Mouse (Mus musculus) lung, embryonic 15.5 days (tissue): Measurements from ENCODE around the gene Smn1. TPM values are rescaled to one million over a fixed set of nuclear protein-coding genes. Genes with fewer than 3 reads are reported as not detected.
"Not testable (repeated sequence)": the region's sequence is repeated elsewhere in the genome, so short reads cannot be mapped to it uniquely, and the experiment has no call there.

Experiments
- ATAC-seq: fragments of 200-750 bp; cut with Nextera tagmentation; 2 replicates; pipeline ENCODE4 v1.8.0; 2017; ENCODE audit warnings: moderate number of reproducible peaks, borderline replicate concordance; ENCODE audit not compliant: low FRiP score, low TSS enrichment; ENCODE audit errors: extremely low read depth
- H3K27ac ChIP-seq: fragments of 300-500 bp; sonication (generic); 2 replicates; pipeline ENCODE4 v1.5.1; 2015; ENCODE audit warnings: moderate library complexity, mild to moderate bottlenecking, inconsistent platforms
- H3K27me3 ChIP-seq: fragments of 300-500 bp; sonication (generic); 2 replicates; pipeline ENCODE4 v1.6.1; 2015; ENCODE audit warnings: inconsistent platforms
- H3K36me3 ChIP-seq: fragments of 300-500 bp; sonication (generic); 2 replicates; pipeline ENCODE4 v1.6.1; 2015; ENCODE audit warnings: inconsistent platforms
- H3K4me1 ChIP-seq: fragments of 300-500 bp; sonication (generic); 2 replicates; pipeline ENCODE4 v1.6.1; 2015; ENCODE audit warnings: inconsistent platforms
- H3K4me2 ChIP-seq: fragments of 300-500 bp; sonication (generic); 2 replicates; pipeline ENCODE4 v1.6.1; 2015; ENCODE audit warnings: inconsistent platforms, mild to moderate bottlenecking, moderate library complexity
- H3K4me3 ChIP-seq: fragments of 300-500 bp; sonication (generic); 2 replicates; pipeline ENCODE4 v1.5.1; 2015; ENCODE audit warnings: mild to moderate bottlenecking, inconsistent platforms
- H3K9ac ChIP-seq: fragments of 300-500 bp; sonication (generic); 2 replicates; pipeline ENCODE4 v1.6.1; 2015; ENCODE audit warnings: inconsistent platforms
- H3K9me3 ChIP-seq: fragments of 300-500 bp; sonication (generic); 2 replicates; pipeline ENCODE4 v1.6.1; 2016; ENCODE audit warnings: inconsistent platforms
- WGBS: fragments of 180-500 bp; shearing (Covaris S2); methylation state at CpG from one replicate; pipeline ENCODE4 v1.1.7; 2015; 5-methylcytosine and 5-hydroxymethylcytosine counted together
- polyA plus RNA-seq: library from polyadenylated mRNA; unstranded; fragments of >200 nt; fragmentation: Nextera tagmentation; extraction: Ambion mirVana; gene quantifications from 2 replicates; pipeline ENCODE4 v1.2.1, GENCODE M21; 2015

The Smn1 gene
- polyA plus RNA-seq, 1 experiment from 2014 or later: 42.1 TPM

DNA sequence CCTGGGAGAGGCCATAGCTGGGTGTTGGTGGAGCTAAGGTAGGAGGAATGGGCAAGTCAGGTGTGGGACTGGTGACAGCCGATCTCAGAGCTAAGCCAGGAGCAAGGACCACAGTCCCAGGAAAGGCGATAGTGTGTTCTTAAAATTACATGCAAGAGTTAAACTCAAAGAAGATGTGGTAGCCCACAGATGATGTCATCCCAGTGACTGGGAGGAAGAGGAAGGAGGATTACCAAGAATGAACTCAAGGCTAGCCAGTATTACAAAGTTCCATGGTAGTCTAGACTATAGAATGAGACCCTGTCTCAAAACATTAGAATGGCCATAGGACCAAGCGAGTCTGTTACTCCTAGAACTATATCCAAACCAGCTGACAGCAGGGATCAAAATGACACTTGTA, 32.0 kb downstream of the Smn1 start:
- H3K9me3 ChIP-seq: no peaks in the 10 kb centered on the region
- H3K9ac ChIP-seq: no peak overlapping the region
- H3K4me1 ChIP-seq: no peaks in the 10 kb centered on the region
- H3K4me2 ChIP-seq: no peak overlapping the region
- 85% methylated on average over 3 of the region's 3 CpGs for WGBS
- no peak overlapping the region for H3K4me3 ChIP-seq
- no peaks in the 10 kb centered on the region for H3K27me3 ChIP-seq
- no peaks in the 10 kb centered on the region for H3K36me3 ChIP-seq
- H3K27ac ChIP-seq: no peak overlapping the region
- no peak for ATAC-seq

- H3K4me3 ChIP-seq, ATAC-seq, H3K4me1 ChIP-seq, H3K9ac ChIP-seq, H3K27me3 ChIP-seq, H3K4me2 ChIP-seq, H3K36me3 ChIP-seq, H3K9me3 ChIP-seq, H3K27ac ChIP-seq: not testable (repeated sequence)
- 78% methylated on average over 11 of the region's 11 CpGs for WGBS
These were observed 36.7 kb downstream of the Smn1 start for GRCm38 (mm10) chr13:100161171-100161870.

DNA sequence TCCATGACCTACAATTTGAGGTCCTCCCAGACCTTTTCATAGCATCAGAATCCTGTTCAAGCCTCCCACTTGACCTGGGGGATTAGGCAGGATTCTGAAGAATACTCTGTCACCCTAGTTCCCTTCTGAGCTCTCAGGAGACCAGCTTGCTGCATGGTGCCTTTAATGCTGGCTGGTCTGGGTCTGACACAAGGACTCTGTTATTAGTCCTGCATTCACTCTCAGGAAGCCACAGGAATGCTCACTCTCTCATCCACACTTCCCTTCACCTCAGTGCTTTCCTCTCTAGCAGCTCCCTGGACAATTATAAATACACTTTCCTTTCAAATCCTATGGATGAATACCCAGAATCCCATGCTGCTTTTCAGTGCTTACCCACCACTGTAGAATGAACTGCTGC, 37.8 kb downstream of the Smn1 start:
- ATAC-seq, H3K36me3 ChIP-seq, H3K27me3 ChIP-seq, H3K27ac ChIP-seq, H3K4me3 ChIP-seq, H3K9ac ChIP-seq, H3K4me2 ChIP-seq, H3K4me1 ChIP-seq, H3K9me3 ChIP-seq: not testable (repeated sequence)

GRCm38 (mm10) chr13:100166378-100166777, 41.7 kb downstream of the Smn1 start:
- not testable (repeated sequence) for H3K4me1 ChIP-seq, H3K27me3 ChIP-seq, H3K36me3 ChIP-seq, H3K9me3 ChIP-seq, ATAC-seq, H3K27ac ChIP-seq, H3K4me3 ChIP-seq, H3K4me2 ChIP-seq, H3K9ac ChIP-seq
- WGBS: 58% methylated on average over 2 of the region's 2 CpGs

- not testable (repeated sequence) for ATAC-seq, H3K4me3 ChIP-seq, H3K27me3 ChIP-seq, H3K27ac ChIP-seq, H3K9ac ChIP-seq, H3K9me3 ChIP-seq, H3K36me3 ChIP-seq, H3K4me1 ChIP-seq, H3K4me2 ChIP-seq
- WGBS: 42% methylated on average over 4 of the region's 5 CpGs
These were observed 49.7 kb downstream of the Smn1 start for GRCm38 (mm10) chr13:100174360-100174759.

- H3K4me1 ChIP-seq, ATAC-seq: not testable (repeated sequence)
These were observed 58.5 kb downstream of the Smn1 start for GRCm38 (mm10) chr13:100183111-100183510.

More at GRCm38 (mm10) chr13:100183111-100183510, 58.5 kb downstream of the Smn1 start:
- H3K36me3 ChIP-seq, H3K9me3 ChIP-seq, H3K4me2 ChIP-seq, H3K27me3 ChIP-seq, H3K4me3 ChIP-seq, H3K27ac ChIP-seq, H3K9ac ChIP-seq: not testable (repeated sequence)

Other genes starting within 250 kb of the Smn1 start
- gene Cartpt, start 223.8 kb upstream of the Smn1 start, polyA plus RNA-seq: 0.74 and 1.5 TPM in 2 replicates
- 48.0 and 48.9 TPM in 2 replicates for gene Mccc2, start 109.2 kb upstream of the Smn1 start, polyA plus RNA-seq
- gene Bdp1, start 20.8 kb upstream of the Smn1 start, polyA plus RNA-seq: 31.1 and 32.0 TPM in 2 replicates
- 117 and 125 TPM in 2 replicates for gene Serf1, start 16.8 kb upstream of the Smn1 start, polyA plus RNA-seq
- 0.36 and 0.60 TPM in 2 replicates for gene Naip2, start 77.2 kb downstream of the Smn1 start, polyA plus RNA-seq
- gene Naip5, start 121.5 kb downstream of the Smn1 start, polyA plus RNA-seq: 0.21 and 0.36 TPM in 2 replicates
- gene Naip6, start 192.8 kb downstream of the Smn1 start, polyA plus RNA-seq: 0.20 and 0.25 TPM in 2 replicates